10 mouse cellular contexts compared by ENCODE assay signal in genomic region chr4:47724331-47725004, GRCm38 (mm10).
A peak's percentile ranks its signal among the peaks of the same experiment; 100 is the strongest.
DNase-seq lines count a peak whose midpoint lies in the region; ATAC-seq and TF ChIP-seq lines count a peak whose summit lies in the region.
"Had no signal": no experiment of that assay in that cellular context is flagged by ENCODE, and none has a peak within 500 bp of the region (broad histone marks: within the 10 kb centered on the region; RNA-seq: fewer than 3 reads in every experiment).

No protein-coding gene starts in this region.

- H3K9ac ChIP-seq in hindbrain, embryonic 12.5 days = no peak overlapping the region
- H3K9ac ChIP-seq in hindbrain, postnatal 0 days (replicated peaks; ENCODE audit: low read length) = no peak overlapping the region
- no peak overlapping the region for H3K9ac ChIP-seq in limb, embryonic 11.5 days (ENCODE audit: low read length)

- no peaks in the 10 kb centered on the region for H3K9me3 ChIP-seq in hindbrain, embryonic 12.5 days (replicated peaks)
- H3K9me3 ChIP-seq in hindbrain, postnatal 0 days (ENCODE audit: low read length) = 0 out of 2 replicates have a peak, but pooled peaks cover 5% of the 10 kb centered on the region
- no peaks in the 10 kb centered on the region for H3K9me3 ChIP-seq in limb, embryonic 11.5 days (ENCODE audit: control insufficient read depth, low read length)

- ATAC-seq in hindbrain, embryonic 12.5 days (ENCODE audit: low FRiP score) = no peak
- ATAC-seq in hindbrain, postnatal 0 days = no peak
- no peak for ATAC-seq in limb, embryonic 11.5 days (ENCODE audit: insufficient number of reproducible peaks, low FRiP score, low TSS enrichment, low read depth)
- ATAC-seq: intestine, postnatal 0 days; lung, postnatal 0 days had no signal

- no peaks in the 10 kb centered on the region for H3K27me3 ChIP-seq in hindbrain, embryonic 12.5 days
- no peaks in the 10 kb centered on the region for H3K27me3 ChIP-seq in hindbrain, postnatal 0 days (ENCODE audit: insufficient read depth, low read length)
- H3K27me3 ChIP-seq in limb, embryonic 11.5 days (ENCODE audit: control insufficient read depth, insufficient read depth, low read length) = no peaks in the 10 kb centered on the region

- no peaks in the 10 kb centered on the region for H3K36me3 ChIP-seq in hindbrain, embryonic 12.5 days
- no peaks in the 10 kb centered on the region for H3K36me3 ChIP-seq in hindbrain, postnatal 0 days (ENCODE audit: insufficient read depth, low read length)
- H3K36me3 ChIP-seq in limb, embryonic 11.5 days (ENCODE audit: control insufficient read depth, insufficient read depth, low read length) = no peaks in the 10 kb centered on the region

- WGBS in hindbrain, embryonic 12.5 days = 6% methylated on average over 8 of the region's 8 CpGs
- 24% methylated on average over 8 of the region's 8 CpGs for WGBS in hindbrain, postnatal 0 days
- WGBS in limb, embryonic 11.5 days = 6% methylated on average over 8 of the region's 8 CpGs

- peak overlapping the region; percentile 17; the same call in 1 of the 2 replicates for H3K4me2 ChIP-seq in hindbrain, embryonic 12.5 days (replicated peaks)
- no peak overlapping the region for H3K4me2 ChIP-seq in hindbrain, postnatal 0 days (ENCODE audit: low read depth, low read length)
- peak overlapping the region; percentile 27; the same call in 1 of the 2 replicates for H3K4me2 ChIP-seq in limb, embryonic 11.5 days (ENCODE audit: low read depth, severe bottlenecking)

- TF ChIP-seq CTCF in hindbrain, postnatal 0 days (IDR thresholded peaks at IDR 0.05; ENCODE audit: low read depth) = no peak

- H3K4me3 ChIP-seq in hindbrain, embryonic 12.5 days = no peak overlapping the region
- H3K4me3 ChIP-seq in hindbrain, postnatal 0 days (ENCODE audit: low read length) = no peak overlapping the region
- no peak overlapping the region for H3K4me3 ChIP-seq in limb, embryonic 11.5 days (ENCODE audit: low read depth, low read length)

- H3K27ac ChIP-seq in hindbrain, embryonic 12.5 days = no peak overlapping the region
- H3K27ac ChIP-seq in hindbrain, postnatal 0 days = no peak overlapping the region
- no peak overlapping the region for H3K27ac ChIP-seq in limb, embryonic 11.5 days (replicated peaks; ENCODE audit: low read depth, low read length)

- no peak for DNase-seq in hindbrain, postnatal 0 days (ENCODE audit: low spot score)
- DNase-seq in WW6 (ENCODE audit: low read depth, low spot score) = peak; percentile 11
- DNase-seq in embryo, embryonic 11 days = peak; percentile 51
- DNase-seq in limb, embryonic 11.5 days (ENCODE audit: low spot score) = peak; percentile 52
- no peak for DNase-seq in thymus, postnatal 4 days
- DNase-seq in left cerebral cortex, adult 9 months (ENCODE audit: low spot score in 2 of 2) = no peak
- DNase-seq in lung, postnatal 10 days = no peak

- peaks cover 6% of the 10 kb centered on the region for H3K4me1 ChIP-seq in hindbrain, embryonic 12.5 days
- H3K4me1 ChIP-seq in hindbrain, postnatal 0 days (ENCODE audit: insufficient read depth, low read length) = peaks cover 8% of the 10 kb centered on the region; the same call in 1 of the 2 replicates
- H3K4me1 ChIP-seq in limb, embryonic 11.5 days (ENCODE audit: control insufficient read depth, insufficient read depth, low read length) = peaks cover 6% of the 10 kb centered on the region; the same call in 1 of the 2 replicates

Comparison
In these comparisons a context has a peak if more than half of its experiments do, and no peak if none do; other contexts are left out.
1. DNase-seq: peak in WW6 (single experiment), embryo, embryonic 11 days (single experiment) and limb, embryonic 11.5 days (single experiment); none in hindbrain, postnatal 0 days (single experiment), thymus, postnatal 4 days (single experiment), left cerebral cortex, adult 9 months (0 of 2) and lung, postnatal 10 days (single experiment).